Mouse (Mus musculus): Measurements from ENCODE around the gene Six5.

DNA sequence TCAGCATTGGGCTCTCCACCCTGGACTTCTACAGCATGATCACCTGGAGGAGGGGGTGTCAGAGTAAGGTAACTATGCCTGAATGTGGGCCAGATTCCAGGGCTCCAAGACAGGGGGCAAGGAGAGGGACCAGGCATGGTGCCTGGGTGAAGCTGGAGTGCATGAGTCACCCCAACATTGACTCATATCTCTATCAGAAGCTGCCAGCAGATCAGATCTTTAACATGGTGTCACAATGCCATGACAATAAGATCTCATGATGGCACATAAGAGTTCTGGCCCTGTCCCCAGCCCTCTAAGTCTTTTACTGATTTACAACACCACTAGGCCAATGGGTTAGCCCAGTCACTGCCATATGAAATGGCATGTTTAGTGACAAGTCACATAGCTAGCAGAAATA lies 9.3 kb downstream of the Six5 start:
- no peak for TF ChIP-seq CTCF (IDR thresholded peaks at IDR 0.05; ENCODE audit: insufficient read depth, low read length)
- TF ChIP-seq POLR2A (IDR thresholded peaks at IDR 0.05; ENCODE audit: borderline replicate concordance, extremely low read depth, low read depth, low read length) = no peak

Measured in lung, adult 2 months (tissue).